Mouse (Mus musculus): ENCODE results near the gene Tmem38b. TPM values are rescaled to one million over a fixed set of nuclear protein-coding genes. Genes with fewer than 3 reads are reported as not detected.

The Tmem38b gene
- polyA plus RNA-seq, 1 experiment from 2014 or later = 10.8 TPM

GRCm38 (mm10) chr4:53864098-53864820 lies 38.4 kb downstream of the Tmem38b start:
- 84% methylated on average over 19 of the region's 19 CpGs for WGBS
- no peaks in the 10 kb centered on the region for H3K4me1 ChIP-seq
- no peaks in the 10 kb centered on the region for H3K9me3 ChIP-seq
- peaks cover 7% of the 10 kb centered on the region; the same call in 1 of the 2 replicates for H3K36me3 ChIP-seq
- peak; percentile 71 for DNase-seq (ENCODE audit: low spot score)
- no peak overlapping the region for H3K27ac ChIP-seq
- no peaks in the 10 kb centered on the region for H3K27me3 ChIP-seq (ENCODE audit: insufficient read depth, poor library complexity, severe bottlenecking)
- H3K4me3 ChIP-seq = no peak overlapping the region

DNA sequence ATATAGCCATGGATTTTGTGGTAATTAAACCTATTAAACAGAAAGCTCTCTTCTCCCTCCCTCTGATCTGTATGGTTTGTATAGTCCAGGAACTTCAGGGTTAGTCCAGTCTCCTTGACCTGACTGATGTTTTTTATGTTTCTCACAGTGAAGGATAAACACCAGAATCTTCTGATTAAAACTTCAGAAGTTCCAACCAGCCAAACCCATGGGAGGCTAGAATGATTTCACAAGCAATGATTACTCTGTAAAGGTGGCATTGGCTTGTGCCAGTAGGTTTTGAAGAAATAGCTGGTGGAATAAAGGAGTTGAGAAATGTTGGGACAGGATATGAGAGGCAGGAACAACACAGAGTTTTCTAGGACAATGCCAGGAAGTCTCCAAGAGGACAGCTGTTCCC lies 40.6 kb downstream of the Tmem38b start:
- no peaks in the 10 kb centered on the region for H3K27me3 ChIP-seq (ENCODE audit: insufficient read depth, poor library complexity, severe bottlenecking)
- H3K4me1 ChIP-seq = no peaks in the 10 kb centered on the region
- peaks cover 7% of the 10 kb centered on the region; the same call in 1 of the 2 replicates for H3K36me3 ChIP-seq
- H3K4me3 ChIP-seq = no peak overlapping the region
- peaks cover under 1% of the 10 kb centered on the region; the same call in 1 of the 2 replicates for H3K9me3 ChIP-seq
- no peak overlapping the region for H3K27ac ChIP-seq
- DNase-seq (ENCODE audit: low spot score) = no peak

DNA sequence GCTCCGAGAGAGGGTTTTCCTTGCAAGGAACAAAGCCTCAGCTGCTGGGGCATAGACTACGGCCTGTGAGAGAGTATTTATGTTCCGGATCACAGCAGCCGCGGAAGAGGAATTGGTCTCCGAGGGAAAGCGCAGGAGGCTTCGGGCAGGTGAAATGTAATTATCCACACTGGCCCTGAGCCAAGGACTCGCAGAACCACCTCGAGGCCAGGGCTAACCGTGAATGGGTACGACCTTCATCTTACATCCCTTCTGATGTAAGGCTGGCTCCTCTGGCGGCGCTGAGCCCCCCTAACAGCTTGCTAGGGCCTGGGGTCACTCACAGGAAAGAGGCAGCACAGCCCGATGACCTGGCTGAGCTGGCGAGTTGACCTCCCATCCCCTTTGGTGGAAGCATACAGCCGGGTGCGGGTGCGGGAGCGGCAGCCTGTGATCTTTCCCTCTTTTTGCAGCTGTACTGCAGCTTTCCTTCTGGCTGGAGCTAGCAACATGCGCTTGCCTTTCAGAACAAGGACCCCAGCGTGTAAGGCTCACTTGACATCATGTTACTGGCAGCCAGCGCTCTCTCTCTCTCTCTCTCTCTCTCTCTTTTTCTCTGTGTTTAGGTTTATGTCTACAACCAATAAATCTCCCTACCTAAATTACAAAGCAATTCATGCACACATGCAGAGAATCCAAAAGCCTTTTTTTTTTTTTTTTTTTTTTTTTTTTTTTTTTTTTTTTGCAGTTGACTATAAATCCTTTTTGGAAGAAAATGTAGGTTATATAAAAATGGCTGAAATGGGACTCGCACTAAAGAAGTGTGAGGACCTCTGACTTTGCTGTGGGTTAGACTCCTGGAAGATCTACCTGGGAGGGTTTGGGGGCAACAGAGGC lies 52.9 kb downstream of the Tmem38b start:
- no peaks in the 10 kb centered on the region for H3K36me3 ChIP-seq
- WGBS = 50% methylated on average over 24 of the region's 24 CpGs
- H3K27me3 ChIP-seq (ENCODE audit: insufficient read depth, poor library complexity, severe bottlenecking) = no peaks in the 10 kb centered on the region
- peak; percentile 72 for DNase-seq (ENCODE audit: low spot score)
- H3K4me1 ChIP-seq = peaks cover 5% of the 10 kb centered on the region
- H3K9me3 ChIP-seq = no peaks in the 10 kb centered on the region
- H3K4me3 ChIP-seq = no peak overlapping the region
- no peak overlapping the region; the same call in 1 of the 2 replicates for H3K27ac ChIP-seq

GRCm38 (mm10) chr4:53882921-53883682 lies 57.3 kb downstream of the Tmem38b start:
- H3K36me3 ChIP-seq = no peaks in the 10 kb centered on the region

DNA sequence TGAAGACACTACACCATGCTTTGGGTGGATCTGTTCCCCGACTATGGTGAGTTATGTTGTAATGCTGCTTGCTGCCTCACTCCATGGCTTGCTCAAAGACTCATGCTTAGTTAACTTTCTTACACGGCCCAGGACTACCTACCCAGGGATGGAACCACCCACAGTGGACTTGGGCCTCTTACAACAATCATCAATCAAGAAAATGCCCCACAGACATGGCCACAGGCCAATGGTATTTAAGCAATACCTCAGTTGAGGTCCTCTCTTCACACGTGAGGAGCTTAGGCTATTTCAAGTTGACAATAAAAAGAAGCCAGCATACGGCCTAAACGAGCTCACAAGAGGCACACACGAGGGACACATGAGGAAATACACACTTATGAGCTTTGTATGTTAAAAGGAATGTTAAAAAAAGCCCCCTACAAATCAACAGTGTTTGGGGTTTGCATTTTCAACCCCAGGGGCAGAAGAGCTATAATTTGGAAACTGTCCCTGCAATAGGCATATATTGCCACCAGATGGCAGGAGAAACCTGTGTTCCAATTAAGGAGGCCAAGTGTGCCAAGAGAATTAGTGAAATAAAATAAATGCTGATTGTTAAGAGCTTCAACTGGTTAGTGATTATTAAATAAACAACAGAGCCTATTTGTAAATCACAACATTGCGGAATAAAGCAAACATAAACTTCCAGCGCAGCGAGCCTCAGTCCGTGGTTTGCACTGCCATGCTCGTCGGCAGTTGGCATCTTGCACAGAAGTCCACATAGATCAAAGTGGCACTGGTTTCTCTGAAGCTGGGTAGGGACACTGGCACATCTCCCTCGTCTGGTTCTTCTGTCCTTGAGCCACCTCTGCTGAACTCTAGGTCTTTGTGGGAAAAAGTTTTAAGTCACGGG lies 58.8 kb downstream of the Tmem38b start:
- peak; percentile 35 for DNase-seq (ENCODE audit: low spot score)
- Histone ChIP-seq H3K27me3 (ENCODE audit: insufficient read depth, poor library complexity, severe bottlenecking) (0 out of 2 replicates have a peak, but pooled peaks cover 3% of the 10 kb centered on the region), H3K4me1 (peaks cover 9% of the 10 kb centered on the region), H3K27ac (no peak overlapping the region), H3K9me3 (no peaks in the 10 kb centered on the region), H3K4me3 (no peak overlapping the region), H3K36me3 (no peaks in the 10 kb centered on the region)
- WGBS = 66% methylated on average over 14 of the region's 14 CpGs

More at GRCm38 (mm10) chr4:53882921-53883682, 57.3 kb downstream of the Tmem38b start:
- peaks cover 14% of the 10 kb centered on the region for H3K4me1 ChIP-seq
- WGBS = 74% methylated on average over 17 of the region's 17 CpGs
- no peak overlapping the region for H3K27ac ChIP-seq
- H3K9me3 ChIP-seq = no peaks in the 10 kb centered on the region
- H3K27me3 ChIP-seq (ENCODE audit: insufficient read depth, poor library complexity, severe bottlenecking) = 0 out of 2 replicates have a peak, but pooled peaks cover 3% of the 10 kb centered on the region
- DNase-seq (ENCODE audit: low spot score) = peak; percentile 55
- no peak overlapping the region for H3K4me3 ChIP-seq

DNA sequence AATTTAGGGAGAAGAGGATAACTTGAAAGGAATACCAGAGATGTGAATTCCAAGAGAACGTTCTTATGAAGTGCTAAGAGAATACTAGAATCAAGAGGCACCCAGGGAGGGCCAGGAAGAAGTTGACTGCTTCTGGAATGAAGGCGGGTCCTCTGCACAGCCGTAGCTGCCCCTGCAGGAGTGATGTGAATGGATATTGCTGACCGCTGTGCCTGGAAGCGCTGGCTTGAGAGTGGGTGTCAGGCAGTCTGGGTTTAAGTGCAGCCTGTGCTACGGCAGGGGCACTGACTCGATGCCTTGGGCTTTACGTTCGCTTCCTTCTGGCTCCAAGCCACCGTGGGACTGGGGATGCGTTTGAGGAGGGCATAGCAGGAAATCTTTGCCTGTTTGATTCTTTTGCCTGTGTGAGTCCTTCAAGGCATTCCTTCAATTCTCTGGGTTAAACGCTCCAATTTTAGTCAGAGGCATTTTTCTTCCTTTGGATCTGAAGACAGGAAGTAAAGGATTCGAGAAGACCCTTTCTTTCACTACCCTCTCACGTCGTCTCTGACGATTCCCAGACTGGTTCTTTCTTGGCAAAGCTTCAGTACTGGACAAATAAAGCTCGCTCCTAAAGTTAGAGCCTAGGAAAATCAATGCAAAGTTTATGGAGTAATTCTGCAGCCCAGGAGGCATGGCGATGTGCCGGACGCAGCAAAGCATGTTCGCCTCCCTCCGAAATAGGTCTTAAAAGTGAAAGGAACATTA lies 60.7 kb downstream of the Tmem38b start:
- WGBS = 38% methylated on average over 22 of the region's 22 CpGs
- Histone ChIP-seq H3K27me3 (ENCODE audit: insufficient read depth, poor library complexity, severe bottlenecking) (0 out of 2 replicates have a peak, but pooled peaks cover 3% of the 10 kb centered on the region), H3K9me3 (no peaks in the 10 kb centered on the region), H3K4me1 (peaks cover 9% of the 10 kb centered on the region), H3K27ac (no peak overlapping the region), H3K4me3 (peak overlapping the region; percentile 39; the same call in 1 of the 2 replicates), H3K36me3 (no peaks in the 10 kb centered on the region)
- no peak for DNase-seq (ENCODE audit: low spot score)

GRCm38 (mm10) chr4:53895335-53895734 lies 69.5 kb downstream of the Tmem38b start:
- no peak overlapping the region for H3K27ac ChIP-seq
- no peaks in the 10 kb centered on the region for H3K36me3 ChIP-seq
- H3K9me3 ChIP-seq = no peaks in the 10 kb centered on the region
- no peak overlapping the region for H3K4me3 ChIP-seq
- no peaks in the 10 kb centered on the region for H3K27me3 ChIP-seq (ENCODE audit: insufficient read depth, poor library complexity, severe bottlenecking)
- H3K4me1 ChIP-seq = no peaks in the 10 kb centered on the region
- 56% methylated on average over 1 of the region's 1 CpGs for WGBS
- peak; percentile 31 for DNase-seq (ENCODE audit: low spot score)

- H3K27ac ChIP-seq = no peak overlapping the region
- H3K4me1 ChIP-seq = no peaks in the 10 kb centered on the region
- no peaks in the 10 kb centered on the region for H3K36me3 ChIP-seq
- H3K27me3 ChIP-seq (ENCODE audit: insufficient read depth, poor library complexity, severe bottlenecking) = no peaks in the 10 kb centered on the region
- no peak for DNase-seq (ENCODE audit: low spot score)
- no peaks in the 10 kb centered on the region for H3K9me3 ChIP-seq
- H3K4me3 ChIP-seq = no peak overlapping the region
- WGBS = 78% methylated on average over 7 of the region's 7 CpGs
These were observed 70.4 kb downstream of the Tmem38b start for GRCm38 (mm10) chr4:53896150-53896833.

DNA sequence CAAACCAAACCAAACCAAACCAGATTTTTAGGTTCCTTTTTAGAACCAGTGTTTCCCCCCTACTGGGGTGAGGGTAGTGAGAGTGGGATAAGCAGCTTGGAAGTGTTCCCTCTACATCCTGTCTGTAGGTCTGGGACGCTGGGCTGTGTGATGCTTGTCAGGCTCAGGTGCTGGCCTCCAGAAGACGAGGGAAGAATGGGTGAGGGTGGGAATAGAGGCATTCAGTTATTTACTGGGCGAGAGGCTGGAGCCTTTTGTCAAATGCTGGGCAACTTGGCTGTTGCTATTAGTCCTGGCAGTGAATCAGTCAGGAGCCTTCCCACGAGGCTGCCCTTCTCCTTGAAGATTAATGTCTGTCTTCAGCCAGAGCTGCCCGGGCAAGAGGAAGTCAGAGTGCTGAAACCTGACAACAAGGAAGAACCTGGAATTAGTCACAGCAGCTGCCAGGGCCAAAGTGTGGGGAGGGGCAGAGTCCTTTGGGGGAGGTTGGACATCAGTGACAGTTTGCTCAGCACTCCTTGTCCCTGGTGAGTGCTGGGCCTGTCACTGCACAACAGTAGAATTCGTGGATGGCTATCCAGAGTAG lies 74.6 kb downstream of the Tmem38b start:
- WGBS = 25% methylated on average over 6 of the region's 6 CpGs
- Histone ChIP-seq H3K9me3 (no peaks in the 10 kb centered on the region), H3K36me3 (no peaks in the 10 kb centered on the region), H3K4me3 (no peak overlapping the region), H3K27ac (no peak overlapping the region), H3K4me1 (no peaks in the 10 kb centered on the region), H3K27me3 (ENCODE audit: insufficient read depth, poor library complexity, severe bottlenecking) (no peaks in the 10 kb centered on the region)
- DNase-seq (ENCODE audit: low spot score) = no peak

GRCm38 (mm10) chr4:53904335-53904734 lies 78.5 kb downstream of the Tmem38b start:
- H3K4me1 ChIP-seq = no peaks in the 10 kb centered on the region
- 79% methylated on average over 7 of the region's 7 CpGs for WGBS
- no peak for DNase-seq (ENCODE audit: low spot score)
- H3K4me3 ChIP-seq = no peak overlapping the region
- no peaks in the 10 kb centered on the region for H3K27me3 ChIP-seq (ENCODE audit: insufficient read depth, poor library complexity, severe bottlenecking)
- H3K36me3 ChIP-seq = no peaks in the 10 kb centered on the region
- H3K27ac ChIP-seq = no peak overlapping the region
- no peaks in the 10 kb centered on the region for H3K9me3 ChIP-seq

GRCm38 (mm10) chr4:53905537-53905936 lies 79.7 kb downstream of the Tmem38b start:
- Histone ChIP-seq H3K4me1 (no peaks in the 10 kb centered on the region), H3K9me3 (no peaks in the 10 kb centered on the region), H3K27ac (no peak overlapping the region), H3K36me3 (no peaks in the 10 kb centered on the region), H3K4me3 (no peak overlapping the region), H3K27me3 (ENCODE audit: insufficient read depth, poor library complexity, severe bottlenecking) (no peaks in the 10 kb centered on the region)
- no peak for DNase-seq (ENCODE audit: low spot score)
- 42% methylated on average over 6 of the region's 6 CpGs for WGBS

All from heart, embryonic 10.5 days (tissue).